Mouse (Mus musculus) layer of hippocampus, postnatal 36 days (tissue): ENCODE results near the gene Cldn3. TPM values are rescaled to one million over a fixed set of nuclear protein-coding genes. Genes with fewer than 3 reads are reported as not detected.

Experiments used
- DNase-seq, 2 experiments: peaks; one replicate each; pipeline ENCODE4 v3.0.0; 2022
- total RNA-seq, 2 experiments: library from RNA; stranded (reverse); gene quantifications; 2 replicates each; pipeline ENCODE4 v1.2.3; 2021

Cldn3 gene
- total RNA-seq, 2 experiments from 2014 or later, result 0.61 to 0.92 TPM

DNA sequence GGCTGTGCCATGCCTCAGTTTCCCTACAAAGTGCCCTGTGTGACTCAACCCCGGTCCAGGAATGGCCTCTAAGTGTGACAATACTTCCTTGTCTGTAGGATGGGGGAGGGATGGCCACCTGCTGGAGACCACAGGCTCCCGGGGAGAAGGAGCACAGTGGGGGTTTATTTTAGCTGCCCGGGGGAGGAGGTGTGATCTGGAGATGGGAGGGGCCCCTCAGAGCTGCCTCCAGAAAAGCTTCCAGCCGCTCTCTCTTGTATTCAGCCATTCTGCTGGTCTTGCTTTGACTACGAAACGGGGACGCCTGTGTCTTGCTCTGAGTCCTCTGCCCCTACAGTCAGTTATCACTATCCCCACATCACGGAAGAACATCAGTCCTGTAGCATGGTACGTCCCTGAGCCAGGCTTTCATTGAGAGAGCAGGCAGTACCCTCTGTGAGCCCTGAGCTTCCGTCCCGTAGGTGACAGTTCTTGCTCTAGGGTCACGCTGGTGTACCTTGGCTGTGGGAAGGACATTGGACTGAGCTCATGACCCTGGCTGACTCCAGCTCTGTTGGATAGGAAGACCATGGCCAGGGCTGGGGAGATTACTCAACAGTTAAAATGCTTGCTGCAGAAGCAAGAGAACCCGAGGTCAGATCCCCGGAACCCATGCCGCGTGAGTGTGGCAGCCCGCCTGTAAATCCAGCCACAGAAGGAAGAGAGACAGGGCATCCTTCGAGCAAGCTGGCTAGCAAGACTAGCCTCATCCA is 49.8 kb downstream of the Cldn3 start:
- no peak for DNase-seq

Other genes starting within 250 kb of the Cldn3 start
- 10 to 100 TPM in 1 of 2 experiments, 1 to 10 TPM in 1; 8.9 to 11.4 TPM for gene Eln, start 238.9 kb upstream of the Cldn3 start, total RNA-seq
- gene Tmem270, start 79.5 kb upstream of the Cldn3 start, total RNA-seq, result not detected
- not detected for gene Cldn13, start 70.7 kb upstream of the Cldn3 start, total RNA-seq
- gene Mettl27, start 53.8 kb upstream of the Cldn3 start, total RNA-seq, result 1 to 10 TPM; 7.1 to 8.4 TPM
- gene Cldn4, start 39.3 kb upstream of the Cldn3 start, total RNA-seq, result not detected
- 10 to 100 TPM; 27.7 to 33.1 TPM for gene Abhd11, start 22.9 kb downstream of the Cldn3 start, total RNA-seq
- gene Stx1a, start 37.3 kb downstream of the Cldn3 start, total RNA-seq, result 10 to 100 TPM; 96.3 to 96.4 TPM
- 10 to 100 TPM; 38.3 to 38.4 TPM for gene Dnajc30, start 78.0 kb downstream of the Cldn3 start, total RNA-seq
- gene Bud23, start 78.7 kb downstream of the Cldn3 start, total RNA-seq, result 10 to 100 TPM; 49.4 to 60.1 TPM
- 10 to 100 TPM; 27.1 to 30.9 TPM for gene Vps37d, start 92.1 kb downstream of the Cldn3 start, total RNA-seq
- 1 to 10 TPM; 3.6 to 5.2 TPM for gene Mlxipl, start 103.7 kb downstream of the Cldn3 start, total RNA-seq
- 10 to 100 TPM; 32.3 to 33.0 TPM for gene Tbl2, start 163.4 kb downstream of the Cldn3 start, total RNA-seq
- gene Bcl7b, start 182.1 kb downstream of the Cldn3 start, total RNA-seq, result 10 to 100 TPM; 51.2 to 51.5 TPM
- 10 to 100 TPM; 78.5 to 86.3 TPM for gene Baz1b, start 201.1 kb downstream of the Cldn3 start, total RNA-seq